Mouse (Mus musculus) skeletal muscle tissue, adult 2 months (tissue): ENCODE data around the gene Adh1.

Experiments
- DNase-seq: peaks from one replicate; pipeline ENCODE4 v3.0.0-alpha.2; 2012; ENCODE audit warnings: low read depth, low spot score

The Adh1 gene

GRCm38 (mm10) chr3:138285986-138286385 is 25.2 kb downstream of the Adh1 start:
- no peak for DNase-seq

- DNase-seq: no peak
Measured at GRCm38 (mm10) chr3:138287686-138288085, 26.9 kb downstream of the Adh1 start.

- no peak for DNase-seq
Measured at GRCm38 (mm10) chr3:138290672-138291071, 29.9 kb downstream of the Adh1 start.

- DNase-seq: no peak
Measured at GRCm38 (mm10) chr3:138291529-138292117, 30.8 kb downstream of the Adh1 start.

- no peak for DNase-seq
Measured at GRCm38 (mm10) chr3:138293298-138293895, 32.6 kb downstream of the Adh1 start.

GRCm38 (mm10) chr3:138300130-138300529 is 39.3 kb downstream of the Adh1 start:
- DNase-seq: no peak

- peak; percentile 12 for DNase-seq
Measured at GRCm38 (mm10) chr3:138302676-138303075, 41.9 kb downstream of the Adh1 start.

- peak; percentile 60 for DNase-seq
Measured at GRCm38 (mm10) chr3:138303771-138304488, 43.1 kb downstream of the Adh1 start.

GRCm38 (mm10) chr3:138304489-138304871 is 43.7 kb downstream of the Adh1 start:
- no peak for DNase-seq

- DNase-seq: peak; percentile 12
Measured at GRCm38 (mm10) chr3:138305486-138306289, 44.9 kb downstream of the Adh1 start.

- DNase-seq: no peak
Measured at GRCm38 (mm10) chr3:138306290-138306683, 45.5 kb downstream of the Adh1 start.

- DNase-seq: no peak
Measured at GRCm38 (mm10) chr3:138309910-138310309, 49.1 kb downstream of the Adh1 start.

GRCm38 (mm10) chr3:138311015-138311414 is 50.2 kb downstream of the Adh1 start:
- DNase-seq: no peak

- no peak for DNase-seq
Measured at GRCm38 (mm10) chr3:138312965-138313364, 52.2 kb downstream of the Adh1 start, which contains the start of gene Adh6a. TSS of gene Adh6a (plus strand) at chr3:138313286.

- DNase-seq: no peak
Measured at GRCm38 (mm10) chr3:138316908-138317472, 56.2 kb downstream of the Adh1 start.

- no peak for DNase-seq
Measured at GRCm38 (mm10) chr3:138325001-138325400, 64.2 kb downstream of the Adh1 start.

GRCm38 (mm10) chr3:138325466-138325865 is 64.7 kb downstream of the Adh1 start:
- DNase-seq: no peak

GRCm38 (mm10) chr3:138333910-138334309 is 73.1 kb downstream of the Adh1 start:
- DNase-seq: no peak

- DNase-seq: no peak
Measured at GRCm38 (mm10) chr3:138334320-138334719, 73.5 kb downstream of the Adh1 start.

GRCm38 (mm10) chr3:138335566-138335965 is 74.8 kb downstream of the Adh1 start:
- DNase-seq: no peak

- no peak for DNase-seq
Measured at GRCm38 (mm10) chr3:138336104-138336754, 75.4 kb downstream of the Adh1 start.
